ENCODE assay signal across 21 mouse cellular contexts in genomic region chr4:94439159-94439836, GRCm38 (mm10).
DNase-seq lines count a peak whose midpoint lies in the region; ATAC-seq and TF ChIP-seq lines count a peak whose summit lies in the region.
"Had no signal": no experiment of that assay in that cellular context is flagged by ENCODE, and none has a peak within 500 bp of the region (broad histone marks: within the 10 kb centered on the region; RNA-seq: fewer than 3 reads in every experiment).

No protein-coding gene starts in this region.

- no peaks in the 10 kb centered on the region for H3K27me3 ChIP-seq in hindbrain, embryonic 16.5 days (replicated peaks; ENCODE audit: control insufficient read depth, insufficient read depth, low read length)
- no peaks in the 10 kb centered on the region for H3K27me3 ChIP-seq in hindbrain, embryonic 13.5 days
- no peaks in the 10 kb centered on the region for H3K27me3 ChIP-seq in midbrain, postnatal 0 days (ENCODE audit: insufficient read depth, low read length)
- no peaks in the 10 kb centered on the region for H3K27me3 ChIP-seq in midbrain, embryonic 16.5 days (ENCODE audit: control insufficient read depth, insufficient read depth, low read depth, low read length)
- H3K27me3 ChIP-seq: embryonic facial prominence, embryonic 12.5 days; heart, embryonic 15.5 days; limb, embryonic 15.5 days; Patski had no signal

- TF ChIP-seq CTCF in midbrain, postnatal 0 days (IDR thresholded peaks at IDR 0.05): no peak

- peak; percentile 41 for DNase-seq in midbrain, postnatal 0 days (ENCODE audit: low spot score)
- DNase-seq in cerebellum, adult 9-10 months: peak; percentile 66
- DNase-seq in right cerebral cortex, postnatal 25 days: peak; percentile 54
- DNase-seq in thymus, postnatal 36 days: no peak
- no peak for DNase-seq in urinary bladder, postnatal 36 days (ENCODE audit: low spot score in 2 of 2)
- DNase-seq: B cell, adult 2 months; heart, adult 11 months; lung, embryonic 14.5 days; midbrain, embryonic 14.5 days; thymus, postnatal 25 days had no signal

- no peak overlapping the region for H3K9ac ChIP-seq in hindbrain, embryonic 16.5 days (ENCODE audit: low read depth, low read length)
- H3K9ac ChIP-seq in hindbrain, embryonic 13.5 days: no peak overlapping the region
- no peak overlapping the region for H3K9ac ChIP-seq in midbrain, postnatal 0 days (replicated peaks; ENCODE audit: low read length, poor library complexity, severe bottlenecking)
- no peak overlapping the region for H3K9ac ChIP-seq in midbrain, embryonic 16.5 days (ENCODE audit: low read depth, low read length)
- H3K9ac ChIP-seq: embryonic facial prominence, embryonic 12.5 days; heart, embryonic 15.5 days; limb, embryonic 15.5 days; lung, embryonic 14.5 days had no signal

- ATAC-seq in hindbrain, embryonic 16.5 days: peak; percentile 81
- no peak for ATAC-seq in hindbrain, embryonic 13.5 days (ENCODE audit: low FRiP score)
- ATAC-seq in midbrain, postnatal 0 days (ENCODE audit: low FRiP score): no peak
- no peak for ATAC-seq in midbrain, embryonic 16.5 days
- ATAC-seq: intestine, embryonic 16.5 days; Patski had no signal

- no peaks in the 10 kb centered on the region for H3K4me1 ChIP-seq in hindbrain, embryonic 16.5 days (ENCODE audit: control insufficient read depth, insufficient read depth, low read depth, low read length)
- no peaks in the 10 kb centered on the region for H3K4me1 ChIP-seq in hindbrain, embryonic 13.5 days (replicated peaks)
- no peaks in the 10 kb centered on the region for H3K4me1 ChIP-seq in midbrain, postnatal 0 days (ENCODE audit: insufficient read depth, low read length)
- H3K4me1 ChIP-seq in midbrain, embryonic 16.5 days (ENCODE audit: control insufficient read depth, insufficient read depth, low read length): no peaks in the 10 kb centered on the region
- H3K4me1 ChIP-seq: embryonic facial prominence, embryonic 12.5 days; forebrain, embryonic 10.5 days; heart, embryonic 15.5 days; hindbrain, embryonic 10.5 days; limb, embryonic 15.5 days had no signal

- no peak overlapping the region for H3K4me3 ChIP-seq in hindbrain, embryonic 16.5 days (ENCODE audit: low read length)
- no peak overlapping the region for H3K4me3 ChIP-seq in hindbrain, embryonic 13.5 days
- no peak overlapping the region for H3K4me3 ChIP-seq in midbrain, postnatal 0 days (ENCODE audit: low read depth, low read length)
- no peak overlapping the region for H3K4me3 ChIP-seq in midbrain, embryonic 16.5 days (ENCODE audit: low read depth, low read length)
- H3K4me3 ChIP-seq: embryonic facial prominence, embryonic 12.5 days; forebrain, embryonic 10.5 days; heart, embryonic 15.5 days; hindbrain, embryonic 10.5 days; limb, embryonic 15.5 days had no signal

- no peak overlapping the region for H3K4me2 ChIP-seq in hindbrain, embryonic 16.5 days (ENCODE audit: low read length)
- H3K4me2 ChIP-seq in hindbrain, embryonic 13.5 days: no peak overlapping the region
- H3K4me2 ChIP-seq in midbrain, postnatal 0 days (ENCODE audit: low read depth, low read length, poor library complexity, severe bottlenecking): no peak overlapping the region
- H3K4me2 ChIP-seq in midbrain, embryonic 16.5 days (ENCODE audit: low read length): no peak overlapping the region
- H3K4me2 ChIP-seq: embryonic facial prominence, embryonic 12.5 days; heart, embryonic 15.5 days; limb, embryonic 15.5 days; lung, embryonic 14.5 days had no signal

- H3K9me3 ChIP-seq in hindbrain, embryonic 16.5 days (ENCODE audit: control insufficient read depth, low read length): no peaks in the 10 kb centered on the region
- no peaks in the 10 kb centered on the region for H3K9me3 ChIP-seq in hindbrain, embryonic 13.5 days
- H3K9me3 ChIP-seq in midbrain, postnatal 0 days (ENCODE audit: low read length): no peaks in the 10 kb centered on the region
- H3K9me3 ChIP-seq in midbrain, embryonic 16.5 days (replicated peaks; ENCODE audit: control insufficient read depth, low read length, poor library complexity, severe bottlenecking): no peaks in the 10 kb centered on the region
- H3K9me3 ChIP-seq: embryonic facial prominence, embryonic 12.5 days; forebrain, embryonic 10.5 days; heart, embryonic 15.5 days; hindbrain, embryonic 10.5 days; limb, embryonic 15.5 days had no signal

- WGBS in hindbrain, embryonic 16.5 days: 77% methylated on average over 6 of the region's 6 CpGs
- WGBS in hindbrain, embryonic 13.5 days: 83% methylated on average over 6 of the region's 6 CpGs
- WGBS in midbrain, postnatal 0 days: 79% methylated on average over 6 of the region's 6 CpGs
- 79% methylated on average over 6 of the region's 6 CpGs for WGBS in midbrain, embryonic 16.5 days

- no peak overlapping the region for H3K27ac ChIP-seq in hindbrain, embryonic 16.5 days (ENCODE audit: low read depth, low read length)
- no peak overlapping the region for H3K27ac ChIP-seq in hindbrain, embryonic 13.5 days
- H3K27ac ChIP-seq in midbrain, postnatal 0 days (ENCODE audit: low read depth, low read length): no peak overlapping the region
- no peak overlapping the region for H3K27ac ChIP-seq in midbrain, embryonic 16.5 days (ENCODE audit: low read length)
- H3K27ac ChIP-seq: embryonic facial prominence, embryonic 12.5 days; forebrain, embryonic 10.5 days; heart, embryonic 15.5 days; hindbrain, embryonic 10.5 days; limb, embryonic 15.5 days; macrophage had no signal

- no peaks in the 10 kb centered on the region for H3K36me3 ChIP-seq in hindbrain, embryonic 16.5 days (ENCODE audit: control insufficient read depth, insufficient read depth, low read length)
- H3K36me3 ChIP-seq in hindbrain, embryonic 13.5 days: no peaks in the 10 kb centered on the region
- no peaks in the 10 kb centered on the region for H3K36me3 ChIP-seq in midbrain, postnatal 0 days (ENCODE audit: insufficient read depth, low read length)
- no peaks in the 10 kb centered on the region for H3K36me3 ChIP-seq in midbrain, embryonic 16.5 days (ENCODE audit: control insufficient read depth, insufficient read depth, low read length)
- H3K36me3 ChIP-seq: embryonic facial prominence, embryonic 12.5 days; forebrain, embryonic 10.5 days; heart, embryonic 15.5 days; hindbrain, embryonic 10.5 days; limb, embryonic 15.5 days had no signal

Comparison
In these comparisons a context has a peak if more than half of its experiments do, and no peak if none do; other contexts are left out.
1. DNase-seq: peak in midbrain, postnatal 0 days (single experiment), cerebellum, adult 9-10 months (single experiment) and right cerebral cortex, postnatal 25 days (single experiment); none in thymus, postnatal 36 days (0 of 2) and urinary bladder, postnatal 36 days (0 of 2).